Mouse (Mus musculus): ENCODE data around the gene Macrod2.

DNA sequence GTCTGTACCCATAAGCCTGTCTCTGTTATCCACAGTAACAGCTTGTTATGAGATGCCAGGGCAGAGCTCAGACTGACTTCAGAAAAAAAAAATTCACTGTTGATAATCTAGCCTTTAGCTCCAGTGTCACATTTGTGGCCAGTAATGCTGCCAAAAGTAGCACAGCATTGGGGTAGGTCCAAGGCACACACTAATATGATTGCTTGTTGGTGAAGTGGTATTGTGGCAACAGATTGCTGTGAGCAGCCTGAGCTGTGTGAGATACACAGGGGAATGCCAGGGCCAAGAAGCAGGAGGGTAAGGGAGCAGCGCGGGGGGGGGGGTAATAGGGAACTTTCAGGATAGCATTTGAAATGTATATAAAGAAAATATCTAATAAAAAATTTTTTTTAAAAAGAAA, 1985.5 kb downstream of the Macrod2 start:
- TF ChIP-seq CTCF (IDR thresholded peaks at IDR 0.05; ENCODE audit: control insufficient read depth, insufficient read depth, insufficient read length) (no peak), MYOG (IDR thresholded peaks at IDR 0.05; ENCODE audit: control insufficient read depth, extremely low read depth, insufficient read length) (no peak), USF1 (IDR thresholded peaks at IDR 0.05; ENCODE audit: low read depth) (no peak), CEBPB (IDR thresholded peaks at IDR 0.05; ENCODE audit: low read depth) (no peak), MAX (IDR thresholded peaks at IDR 0.05) (no peak), FOSL1 (IDR thresholded peaks at IDR 0.05; ENCODE audit: insufficient read depth, low read length, poor library complexity, severe bottlenecking) (no peak), MYOD1 (IDR thresholded peaks at IDR 0.05; ENCODE audit: control insufficient read depth, insufficient read length, low read depth) (no peak)

Data from C2C12 (cell line).